Mouse (Mus musculus) embryonic fibroblast, embryonic 13.5 days (primary cell): Measurements from ENCODE around the gene Cd72. TPM values are rescaled to one million over a fixed set of nuclear protein-coding genes. Genes with fewer than 3 reads are reported as not detected.
"Not testable (repeated sequence)": the region's sequence is repeated elsewhere in the genome, so short reads cannot be mapped to it uniquely, and the experiment has no call there.

Source experiments
- H3K27ac ChIP-seq: 2 replicates; pipeline ENCODE4 v1.5.1; 2012; ENCODE audit warnings: low read length, control low read depth, inconsistent platforms; ENCODE audit not compliant: insufficient read depth
- H3K4me1 ChIP-seq: 2 replicates; pipeline ENCODE4 v1.6.1; 2011; ENCODE audit warnings: low read length; ENCODE audit not compliant: control insufficient read depth, insufficient read depth
- H3K4me3 ChIP-seq: 2 replicates; pipeline ENCODE4 v1.5.1; 2011; ENCODE audit warnings: mild to moderate bottlenecking, control low read depth, low read length; ENCODE audit not compliant: insufficient read depth
- CTCF ChIP-seq: IDR thresholded peaks from 2 replicates; pipeline ENCODE4 v1.5.1; 2011; ENCODE audit warnings: mild to moderate bottlenecking, control low read depth, low read length, moderate library complexity, borderline replicate concordance; ENCODE audit not compliant: insufficient read depth
- POLR2A ChIP-seq: IDR thresholded peaks from 2 replicates; pipeline ENCODE4 v1.6.1; 2011; ENCODE audit warnings: low read depth, mild to moderate bottlenecking, control low read depth, low read length, moderate library complexity
- polyA plus RNA-seq: library from polyadenylated mRNA; stranded (reverse); fragments of >200 nt; gene quantifications from 2 replicates; pipeline ENCODE4 v1.2.4, GENCODE M21; 2011; ENCODE audit warnings: low read depth; ENCODE audit not compliant: missing spikeins, insufficient read length

Gene Cd72
- polyA plus RNA-seq, 1 experiment: 3.8 TPM

DNA sequence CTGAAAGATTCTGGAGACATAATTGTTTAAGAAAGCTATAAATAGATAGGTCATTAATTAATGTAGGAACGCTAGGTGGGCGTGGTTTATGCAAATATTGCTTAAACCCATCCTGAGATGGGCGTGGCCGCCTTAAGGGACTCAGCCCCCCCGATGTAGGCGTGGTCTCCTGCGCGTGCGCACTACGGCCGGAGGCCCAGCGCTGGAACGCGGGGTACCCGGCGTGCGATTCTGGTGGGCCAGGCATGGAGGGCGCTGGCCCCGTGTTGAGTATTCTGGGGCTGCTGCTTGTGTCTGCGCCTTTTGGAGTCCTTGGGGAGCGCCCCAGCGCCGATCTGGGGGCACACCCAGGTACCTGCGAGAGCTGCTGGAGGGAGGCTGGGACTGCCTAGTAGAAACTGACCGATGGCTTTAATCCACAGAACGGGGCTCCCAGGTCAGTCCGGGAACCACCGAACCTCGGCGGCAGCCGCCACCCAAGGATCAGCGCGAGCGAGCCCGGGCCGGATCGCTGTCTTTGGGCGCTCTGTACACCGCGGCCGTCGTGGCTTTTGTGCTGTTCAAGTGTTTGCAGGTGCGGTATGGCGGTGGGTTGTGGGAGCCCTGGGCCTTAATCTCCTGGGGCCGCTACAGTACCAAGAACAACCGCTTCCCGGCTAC is 38.9 kb upstream of the Cd72 start:
- TF ChIP-seq CTCF (no peak), POLR2A (peak; percentile 95)

DNA sequence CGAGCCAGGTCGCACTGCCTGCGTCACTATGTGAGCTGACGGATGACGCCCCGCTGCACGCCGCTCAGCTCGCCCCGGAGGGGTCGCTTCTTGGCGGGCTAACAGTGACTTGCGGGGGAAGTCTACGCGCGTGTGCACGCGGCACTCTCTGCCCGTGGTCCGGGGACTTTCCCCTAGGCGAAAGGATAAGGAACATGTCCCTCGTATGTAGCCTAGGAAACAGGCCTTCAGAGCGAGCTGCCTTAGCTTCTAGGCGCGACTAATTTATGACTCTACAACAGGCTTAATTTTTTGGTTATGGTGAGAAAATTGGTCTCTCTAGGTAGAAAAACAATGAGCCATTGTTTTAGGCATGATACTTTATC is 38.4 kb upstream of the Cd72 start, which contains the start of gene Ccdc107:
Ccdc107 (plus strand) TSS at position 80 of the 365 bp plus-strand sequence.
- Histone ChIP-seq H3K27ac (peak within 1 kb of the TSS; percentile 52), H3K4me1 (0 out of 2 replicates have a peak, but pooled peaks cover 5% of the 10 kb centered on the region), H3K4me3 (peak within 1 kb of the TSS; percentile 83)
- TF ChIP-seq POLR2A (no peak), CTCF (no peak)

More for the DNA sequence above, 38.9 kb upstream of the Cd72 start:
- peak overlapping the region; percentile 52 for H3K27ac ChIP-seq
- 0 out of 2 replicates have a peak, but pooled peaks cover 5% of the 10 kb centered on the region for H3K4me1 ChIP-seq
- peak overlapping the region; percentile 83 for H3K4me3 ChIP-seq

DNA sequence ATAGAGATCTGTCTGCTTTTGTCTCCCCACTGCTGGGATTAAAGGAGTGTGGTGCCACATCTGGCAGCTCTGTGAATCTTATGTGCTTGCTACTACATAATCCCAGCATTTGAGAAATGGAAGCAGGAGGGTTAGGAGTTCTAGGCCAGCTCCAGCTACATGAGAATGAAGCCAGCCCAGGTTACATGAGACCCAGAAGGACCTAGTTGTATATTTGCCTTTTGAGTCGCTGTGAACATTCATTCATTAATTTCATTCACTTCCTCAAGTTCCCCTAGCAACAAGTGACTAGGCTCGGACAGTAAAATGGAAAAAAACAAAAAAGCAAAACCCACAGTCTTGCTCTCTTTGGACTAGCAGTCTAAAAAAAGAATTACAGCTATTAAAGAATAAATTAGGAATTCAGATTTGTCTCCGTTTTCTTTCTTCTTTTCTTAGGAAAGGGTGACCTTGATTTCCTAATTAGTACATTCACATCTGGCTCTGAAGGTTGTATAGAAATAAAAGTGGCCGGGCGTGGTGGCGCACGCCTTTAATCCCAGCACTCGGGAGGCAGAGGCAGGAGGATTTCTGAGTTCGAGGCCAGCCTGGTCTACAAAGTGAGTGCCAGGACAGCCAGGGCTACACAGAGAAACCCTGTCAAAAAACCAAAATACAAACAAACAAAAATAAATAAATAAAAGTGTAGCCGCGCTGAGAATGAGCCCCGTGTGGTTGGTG is 37.8 kb upstream of the Cd72 start:
- H3K4me1 ChIP-seq: 0 out of 2 replicates have a peak, but pooled peaks cover 5% of the 10 kb centered on the region
- H3K27ac ChIP-seq: no peak overlapping the region
- TF ChIP-seq CTCF (no peak), POLR2A (no peak)
- no peak overlapping the region for H3K4me3 ChIP-seq

DNA sequence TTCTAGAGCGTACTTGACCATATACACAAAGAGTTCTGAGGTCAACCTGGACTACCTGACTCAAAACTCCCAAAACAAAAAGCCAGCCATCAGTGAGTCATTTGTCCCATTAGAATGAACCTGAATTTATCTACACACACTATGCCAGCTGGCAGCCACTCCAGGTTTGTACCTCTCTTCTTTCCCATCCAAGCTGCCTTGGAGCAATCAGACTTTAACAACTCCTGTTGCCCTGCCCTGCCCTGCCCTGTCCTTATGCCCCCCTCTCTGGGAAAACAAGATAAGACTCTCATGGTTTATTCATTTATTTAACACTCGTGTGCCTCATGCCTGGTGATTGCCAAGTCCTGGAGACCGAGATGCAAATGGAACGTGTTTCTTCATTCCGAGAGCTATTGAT is 36.4 kb upstream of the Cd72 start:
- no peak overlapping the region for H3K4me3 ChIP-seq
- H3K27ac ChIP-seq: no peak overlapping the region
- no peak for TF ChIP-seq CTCF
- no peak for TF ChIP-seq POLR2A
- 0 out of 2 replicates have a peak, but pooled peaks cover 5% of the 10 kb centered on the region for H3K4me1 ChIP-seq

DNA sequence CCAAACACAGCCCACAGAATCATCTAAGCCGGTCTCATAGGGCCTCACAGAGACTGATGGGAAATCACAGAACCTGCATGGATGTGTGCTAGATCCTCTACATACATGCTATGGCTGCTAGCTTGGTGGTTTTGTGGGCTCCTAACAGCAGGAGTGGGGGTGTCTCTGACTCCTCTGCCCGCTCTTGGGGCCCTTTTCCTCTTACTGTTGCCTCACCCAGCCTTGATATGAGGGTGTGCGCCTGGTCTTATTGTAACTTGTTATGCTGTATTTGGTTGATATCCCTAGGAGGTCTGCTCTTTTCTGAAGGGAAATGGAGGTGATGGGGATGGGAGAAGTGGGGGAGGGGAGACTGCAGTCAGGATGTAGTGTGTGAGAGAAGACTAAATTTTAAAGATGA is 35.2 kb upstream of the Cd72 start:
- Histone ChIP-seq H3K4me1 (no peaks in the 10 kb centered on the region), H3K27ac (no peak overlapping the region), H3K4me3 (no peak overlapping the region)
- TF ChIP-seq POLR2A (no peak), CTCF (no peak)

DNA sequence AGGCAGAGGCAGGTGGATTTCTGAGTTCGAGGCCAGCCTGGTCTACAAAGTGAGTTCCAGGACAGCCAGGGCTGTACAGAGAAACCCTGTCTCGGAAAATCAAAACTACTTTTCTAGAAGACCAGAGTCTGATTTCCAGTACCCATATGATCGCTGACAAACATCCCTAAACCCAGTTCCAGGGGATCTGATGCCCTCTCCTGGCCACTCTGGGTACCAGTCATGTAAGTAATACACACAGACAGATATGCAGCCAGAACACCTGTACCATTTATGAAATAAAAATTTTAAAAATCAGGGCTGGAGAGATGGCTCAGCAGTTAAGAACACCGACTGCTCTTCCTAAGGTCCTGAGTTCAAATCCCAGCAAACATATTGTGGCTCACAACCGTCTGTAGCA is 31.2 kb upstream of the Cd72 start:
- not testable (repeated sequence) for H3K4me1 ChIP-seq, H3K27ac ChIP-seq, H3K4me3 ChIP-seq

DNA sequence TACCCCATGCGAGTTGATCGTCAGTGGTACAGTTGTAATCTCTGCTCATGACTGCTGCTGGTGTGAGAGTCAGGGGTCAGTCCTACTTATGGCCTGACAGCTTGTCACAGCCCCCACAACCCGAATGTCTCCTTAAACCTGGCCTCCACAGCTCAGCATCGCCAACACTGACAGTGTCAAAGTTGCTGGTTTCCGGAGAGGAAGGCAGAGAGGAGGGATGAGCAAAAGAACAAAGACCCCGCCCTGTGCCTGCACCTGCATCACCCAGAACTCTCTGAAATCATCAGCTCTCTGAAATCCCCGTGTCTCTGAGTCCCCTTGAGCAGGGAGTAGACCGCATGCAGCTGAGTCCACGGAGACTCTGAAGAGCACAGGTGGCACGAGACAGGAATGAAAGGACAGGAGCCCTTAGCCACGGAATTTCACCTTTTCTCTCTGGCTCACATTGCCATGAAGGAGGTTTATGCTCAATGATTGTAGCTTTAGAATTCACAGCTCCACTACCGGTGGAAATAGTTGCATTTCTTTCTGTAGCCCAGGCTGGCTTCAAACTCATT is 29.2 kb upstream of the Cd72 start, which contains the start of gene Sit1:
Sit1 (minus strand) TSS at position 200 of the 557 bp plus-strand sequence.
- Histone ChIP-seq H3K4me1 (no peaks in the 10 kb centered on the region), H3K27ac (no peak within 1 kb of the TSS), H3K4me3 (no peak within 1 kb of the TSS)
- TF ChIP-seq CTCF (no peak), POLR2A (no peak)

DNA sequence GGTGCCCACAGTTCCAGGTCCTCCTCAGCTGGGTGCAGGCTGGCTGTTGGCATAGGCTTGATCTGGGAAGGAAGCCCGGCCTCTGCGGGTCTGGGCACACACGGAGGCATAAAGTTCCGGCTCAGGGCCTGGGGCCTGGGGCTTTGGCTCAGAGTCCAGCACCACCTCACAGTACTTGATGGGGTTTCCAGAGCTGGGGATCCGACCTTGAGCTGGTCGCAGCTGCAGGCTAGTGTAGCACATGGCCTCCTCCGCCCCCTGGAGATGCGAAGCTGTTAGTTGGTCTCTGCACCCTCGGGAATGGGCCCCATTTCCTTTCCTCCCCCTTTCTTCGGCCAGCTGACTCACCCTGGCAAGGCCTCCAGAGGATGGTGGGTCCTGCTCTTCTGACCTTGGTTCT is 28.2 kb upstream of the Cd72 start:
- Histone ChIP-seq H3K27ac (no peak overlapping the region), H3K4me1 (no peaks in the 10 kb centered on the region), H3K4me3 (no peak overlapping the region)
- TF ChIP-seq POLR2A (no peak), CTCF (no peak)

DNA sequence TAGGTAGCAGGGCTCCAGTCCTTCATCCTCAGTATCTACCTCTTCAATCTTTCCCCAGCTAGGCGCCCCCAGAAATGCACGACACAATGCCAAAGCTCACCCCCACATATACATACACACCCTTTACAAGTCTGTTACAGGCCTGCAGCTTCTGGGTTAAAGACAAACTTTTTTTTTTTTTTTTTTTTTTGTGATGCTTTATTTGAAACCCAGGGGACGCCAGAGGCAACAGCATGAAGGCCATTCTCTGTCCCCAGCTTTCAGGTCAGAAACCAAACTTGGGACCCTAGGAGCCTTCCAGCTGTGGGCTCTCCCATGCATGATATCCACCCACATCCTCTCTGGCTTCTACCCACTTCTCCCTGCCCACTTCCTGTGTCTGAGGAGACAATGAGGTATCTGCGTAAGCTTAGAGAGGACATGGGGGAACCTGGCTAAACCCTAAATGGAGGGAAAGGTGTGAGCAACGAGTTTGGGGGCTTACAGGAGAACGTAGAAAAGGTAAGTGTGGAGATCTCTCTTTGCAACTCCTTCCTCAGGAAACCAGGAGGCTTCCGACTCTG is 27.5 kb upstream of the Cd72 start:
- no peak for TF ChIP-seq CTCF
- Histone ChIP-seq H3K4me3 (no peak overlapping the region), H3K4me1 (no peaks in the 10 kb centered on the region), H3K27ac (no peak overlapping the region)

DNA sequence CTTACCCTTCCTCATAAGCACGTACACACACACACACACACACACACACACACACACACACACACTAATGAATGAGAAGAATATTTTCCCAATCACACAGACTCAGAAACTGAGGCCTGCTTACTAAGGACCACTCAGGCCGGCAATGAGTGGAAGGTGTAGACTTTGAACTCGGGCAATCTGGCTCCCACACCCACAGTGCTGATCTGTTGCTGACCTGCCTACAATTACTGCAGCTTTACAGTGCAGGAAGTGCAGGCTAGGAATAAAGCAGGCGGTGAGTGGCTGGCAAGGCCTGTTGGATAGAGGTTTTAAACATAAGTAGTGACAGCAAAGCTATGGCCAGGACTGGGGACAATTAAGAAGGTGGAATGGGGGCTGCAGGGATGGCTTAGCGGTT is 26.6 kb upstream of the Cd72 start:
- no peak overlapping the region for H3K4me3 ChIP-seq
- H3K4me1 ChIP-seq: no peaks in the 10 kb centered on the region
- H3K27ac ChIP-seq: no peak overlapping the region
- TF ChIP-seq CTCF (no peak), POLR2A (no peak)
